Mouse (Mus musculus) heart, embryonic 15.5 days (tissue): ENCODE data around the gene Cers3. TPM values are rescaled to one million over a fixed set of nuclear protein-coding genes. Genes with fewer than 3 reads are reported as not detected.

Source experiments
- ATAC-seq: fragments of 200-750 bp; cut with Nextera tagmentation; replicated peaks from 2 replicates; pipeline ENCODE4 v1.8.0; 2017; ENCODE audit warnings: low read depth, moderate TSS enrichment; ENCODE audit not compliant: insufficient number of reproducible peaks, insufficient read depth, low FRiP score
- H3K27ac ChIP-seq: fragments of 300-500 bp; sonication (generic); 2 replicates; pipeline ENCODE4 v1.5.1; 2015; ENCODE audit warnings: mild to moderate bottlenecking, inconsistent platforms
- H3K27me3 ChIP-seq: fragments of 300-500 bp; sonication (generic); 2 replicates; pipeline ENCODE4 v1.6.1; 2015; ENCODE audit warnings: inconsistent platforms
- H3K36me3 ChIP-seq: fragments of 300-500 bp; sonication (generic); 2 replicates; pipeline ENCODE4 v1.6.1; 2015; ENCODE audit warnings: mild to moderate bottlenecking, inconsistent platforms
- H3K4me1 ChIP-seq: fragments of 300-500 bp; sonication (generic); replicated peaks from 2 replicates; pipeline ENCODE4 v1.6.1; 2015; ENCODE audit warnings: inconsistent platforms
- H3K4me2 ChIP-seq: fragments of 300-500 bp; sonication (generic); 2 replicates; pipeline ENCODE4 v1.6.1; 2015; ENCODE audit warnings: inconsistent platforms, mild to moderate bottlenecking, moderate library complexity
- H3K4me3 ChIP-seq: fragments of 300-500 bp; sonication (generic); 2 replicates; pipeline ENCODE4 v1.5.1; 2015; ENCODE audit warnings: mild to moderate bottlenecking, inconsistent platforms
- H3K9ac ChIP-seq: fragments of 300-500 bp; sonication (generic); 2 replicates; pipeline ENCODE4 v1.6.1; 2015; ENCODE audit warnings: mild to moderate bottlenecking, inconsistent platforms
- H3K9me3 ChIP-seq: fragments of 300-500 bp; sonication (generic); replicated peaks from 2 replicates; pipeline ENCODE4 v1.6.1; 2016; ENCODE audit warnings: inconsistent platforms
- WGBS: fragments of 180-500 bp; shearing (Covaris S2); methylation state at CpG from one replicate; pipeline ENCODE4 v1.1.7; 2015; ENCODE audit warnings: mixed read lengths; 5-methylcytosine and 5-hydroxymethylcytosine counted together
- polyA plus RNA-seq: library from polyadenylated mRNA; unstranded; fragments of >200 nt; fragmentation: Nextera tagmentation; extraction: Ambion mirVana; gene quantifications from 2 replicates; pipeline ENCODE4 v1.2.1, GENCODE M21; 2015

The Cers3 gene
- 0.47 and 0.85 TPM in 2 replicates for polyA plus RNA-seq

DNA sequence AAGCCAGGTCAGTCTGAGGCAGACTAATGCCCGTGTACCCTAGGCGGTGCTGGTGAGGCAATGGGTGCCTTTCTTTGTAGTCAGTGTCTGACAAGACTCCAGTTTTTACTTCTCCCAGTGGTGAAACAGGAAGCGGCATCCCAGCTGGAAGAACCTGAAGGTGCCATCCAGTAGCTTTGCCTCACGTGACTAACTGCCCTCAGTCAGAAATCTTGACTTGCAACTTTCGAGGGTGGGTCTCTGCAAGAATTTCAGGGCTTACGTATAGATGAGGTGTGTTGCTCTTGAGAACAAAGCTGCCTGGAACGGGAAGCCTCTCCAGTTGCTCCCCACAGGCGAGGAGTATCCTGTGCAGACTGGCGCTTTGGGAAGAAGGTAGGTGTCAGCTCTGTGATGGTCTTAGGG, at the start of gene Cers3:
Cers3 (plus strand) TSS at position 128 of the 405 bp plus-strand sequence.
- no peak within 1 kb of the TSS for H3K27ac ChIP-seq
- WGBS: 70% methylated on average over 9 of the region's 9 CpGs
- H3K9me3 ChIP-seq: no peaks in the 10 kb centered on the region
- peaks cover 19% of the 10 kb centered on the region for H3K4me1 ChIP-seq
- ATAC-seq: no peak
- H3K27me3 ChIP-seq: no peaks in the 10 kb centered on the region
- no peak within 1 kb of the TSS for H3K4me2 ChIP-seq
- H3K4me3 ChIP-seq: no peak within 1 kb of the TSS
- no peaks in the 10 kb centered on the region for H3K36me3 ChIP-seq
- no peak within 1 kb of the TSS for H3K9ac ChIP-seq

DNA sequence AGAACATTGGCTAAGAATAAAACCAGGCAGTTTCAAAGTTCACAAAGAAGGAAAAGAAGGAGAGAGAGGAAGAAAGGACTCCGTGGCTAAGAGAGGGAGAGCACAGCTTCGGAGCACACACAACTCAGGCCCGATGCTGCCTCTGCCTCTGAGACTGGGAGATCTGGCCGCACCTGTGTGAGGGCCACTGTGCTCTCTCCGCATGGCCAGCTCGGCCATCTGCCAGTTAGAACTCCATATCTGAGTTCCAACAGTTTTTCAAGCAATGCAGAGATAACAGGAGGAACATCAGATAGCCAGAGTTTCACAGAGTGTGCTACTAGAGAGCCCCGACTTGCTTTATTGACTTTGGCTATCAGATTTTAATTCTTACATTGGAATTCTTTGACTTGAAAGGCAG, 48.8 kb upstream of the Cers3 start:
- Histone ChIP-seq H3K27ac (no peak overlapping the region), H3K4me2 (no peak overlapping the region), H3K36me3 (no peaks in the 10 kb centered on the region), H3K4me3 (no peak overlapping the region), H3K27me3 (no peaks in the 10 kb centered on the region), H3K9ac (no peak overlapping the region), H3K9me3 (no peaks in the 10 kb centered on the region), H3K4me1 (peaks cover 7% of the 10 kb centered on the region)
- WGBS: 44% methylated on average over 7 of the region's 7 CpGs
- ATAC-seq: no peak

DNA sequence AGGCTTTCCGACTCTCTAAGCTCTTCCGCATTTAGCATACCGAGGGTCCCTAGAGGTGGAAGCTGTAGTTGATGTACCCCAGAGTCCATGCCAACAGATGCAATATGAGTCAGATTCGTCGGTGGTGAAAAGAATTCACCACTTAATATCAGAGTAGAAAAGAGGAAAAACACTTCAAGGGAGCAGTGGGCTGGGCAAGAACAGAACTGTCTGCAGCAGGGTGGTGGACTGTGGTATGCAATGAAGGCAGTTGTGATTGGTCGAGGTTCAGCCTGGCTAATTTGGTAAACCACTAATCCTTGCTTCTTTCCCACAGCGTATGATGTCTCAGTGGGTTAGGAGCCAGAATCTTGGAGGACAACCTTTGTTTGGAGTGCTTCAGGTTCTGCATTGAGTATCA, 40.6 kb upstream of the Cers3 start:
- no peaks in the 10 kb centered on the region for H3K27me3 ChIP-seq
- no peaks in the 10 kb centered on the region for H3K9me3 ChIP-seq
- ATAC-seq: no peak
- H3K4me2 ChIP-seq: no peak overlapping the region
- no peaks in the 10 kb centered on the region for H3K36me3 ChIP-seq
- H3K4me1 ChIP-seq: 0 out of 2 replicates have a peak, but pooled peaks cover 2% of the 10 kb centered on the region
- H3K4me3 ChIP-seq: no peak overlapping the region
- H3K9ac ChIP-seq: no peak overlapping the region
- no peak overlapping the region for H3K27ac ChIP-seq
- WGBS: 83% methylated on average over 7 of the region's 7 CpGs

DNA sequence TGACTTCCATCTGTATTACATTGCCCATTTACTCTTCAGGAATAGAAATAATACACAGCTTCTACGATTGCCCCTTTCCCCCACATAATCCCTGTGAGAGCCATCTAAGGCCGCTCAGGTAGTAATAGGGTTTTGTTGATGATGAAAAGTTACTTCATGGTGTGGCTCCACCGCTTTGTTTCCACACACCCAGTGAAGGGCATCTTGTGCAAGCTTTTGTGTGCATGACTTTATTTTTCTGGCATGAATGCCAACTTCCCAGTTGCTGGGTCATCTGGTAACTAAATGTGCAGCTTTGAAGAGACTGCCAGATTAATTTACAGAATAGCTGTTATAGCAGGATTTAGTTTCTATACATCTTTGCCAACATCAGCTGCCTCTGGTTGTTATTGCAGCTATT, 38.7 kb upstream of the Cers3 start:
- Histone ChIP-seq H3K27ac (no peak overlapping the region), H3K9ac (no peak overlapping the region), H3K4me1 (no peaks in the 10 kb centered on the region), H3K4me2 (no peak overlapping the region), H3K36me3 (peaks cover 13% of the 10 kb centered on the region), H3K9me3 (no peaks in the 10 kb centered on the region), H3K4me3 (no peak overlapping the region), H3K27me3 (no peaks in the 10 kb centered on the region)
- WGBS: 92% methylated on average over 3 of the region's 3 CpGs
- ATAC-seq: no peak

DNA sequence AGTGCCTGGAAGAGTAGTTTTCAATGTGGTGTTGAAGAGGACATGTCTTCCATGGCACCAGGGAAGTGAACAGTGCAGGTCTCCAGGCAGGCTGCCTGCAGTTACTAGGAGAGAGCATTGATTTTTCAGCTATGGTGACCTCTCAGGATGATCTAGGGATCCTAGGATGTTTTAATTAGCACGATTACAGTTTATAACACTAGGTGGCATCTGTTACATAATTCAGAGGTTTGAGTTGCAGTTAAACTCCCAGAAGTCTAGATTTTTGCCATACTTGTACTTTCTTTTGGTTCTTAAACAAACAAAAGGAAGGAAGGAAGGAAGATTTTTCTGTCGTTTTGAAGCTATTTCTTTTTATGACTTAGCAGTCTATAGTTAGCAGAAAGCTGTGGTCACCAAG, 32.1 kb upstream of the Cers3 start:
- H3K4me2 ChIP-seq: no peak overlapping the region
- WGBS: 50% methylated on average over 2 of the region's 2 CpGs
- no peak overlapping the region for H3K27ac ChIP-seq
- ATAC-seq: no peak
- no peaks in the 10 kb centered on the region for H3K9me3 ChIP-seq
- H3K4me1 ChIP-seq: no peaks in the 10 kb centered on the region
- H3K27me3 ChIP-seq: no peaks in the 10 kb centered on the region
- no peak overlapping the region for H3K9ac ChIP-seq
- H3K36me3 ChIP-seq: peaks cover 33% of the 10 kb centered on the region
- H3K4me3 ChIP-seq: no peak overlapping the region

DNA sequence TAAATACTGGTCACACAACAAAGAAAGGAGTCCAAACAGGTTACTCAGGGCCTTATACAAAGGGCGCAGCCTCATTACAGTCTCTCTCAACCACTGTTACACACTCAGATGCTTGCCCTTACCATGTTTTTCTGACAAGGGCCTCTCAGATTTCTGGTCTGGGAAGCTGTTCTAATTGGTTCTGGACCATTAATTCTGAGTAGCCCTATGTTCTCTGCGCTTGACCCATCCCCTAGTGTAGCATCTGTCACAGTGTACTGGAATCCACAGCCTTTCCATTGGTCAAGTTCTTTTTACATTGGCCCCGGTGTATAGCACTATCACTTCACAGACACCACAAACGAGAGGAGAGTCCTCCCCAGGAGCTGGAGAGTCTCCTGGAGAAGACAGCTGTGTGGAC, 18.8 kb upstream of the Cers3 start:
- 84% methylated on average over 4 of the region's 4 CpGs for WGBS
- no peak overlapping the region for H3K9ac ChIP-seq
- H3K27me3 ChIP-seq: no peaks in the 10 kb centered on the region
- H3K27ac ChIP-seq: no peak overlapping the region
- H3K9me3 ChIP-seq: no peaks in the 10 kb centered on the region
- H3K36me3 ChIP-seq: no peaks in the 10 kb centered on the region
- no peak for ATAC-seq
- no peak overlapping the region for H3K4me2 ChIP-seq
- H3K4me1 ChIP-seq: peaks cover 4% of the 10 kb centered on the region; the same call in 1 of the 2 replicates
- H3K4me3 ChIP-seq: no peak overlapping the region

DNA sequence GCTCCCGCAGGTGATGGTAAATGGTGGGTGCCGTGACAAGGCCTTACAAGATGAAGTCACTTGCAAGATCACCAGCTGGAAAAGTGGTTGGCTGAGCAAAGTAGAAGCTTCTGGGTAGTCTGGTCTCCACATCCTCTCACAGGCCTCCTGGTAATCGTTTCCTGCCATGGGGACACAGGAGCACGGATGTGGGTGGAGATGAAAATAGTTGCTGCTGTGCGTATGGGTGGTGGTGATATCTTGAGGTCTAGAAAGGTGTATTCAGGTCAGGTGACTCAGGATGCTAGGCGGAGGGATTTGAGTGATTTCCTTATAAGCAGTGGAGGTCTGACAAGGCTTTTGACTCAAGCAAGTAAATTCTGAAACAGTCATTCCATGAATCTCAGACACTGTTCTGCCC, 18.4 kb upstream of the Cers3 start:
- H3K4me3 ChIP-seq: no peak overlapping the region
- H3K4me1 ChIP-seq: peaks cover 4% of the 10 kb centered on the region; the same call in 1 of the 2 replicates
- no peak for ATAC-seq
- H3K9me3 ChIP-seq: no peaks in the 10 kb centered on the region
- H3K36me3 ChIP-seq: no peaks in the 10 kb centered on the region
- 77% methylated on average over 6 of the region's 6 CpGs for WGBS
- H3K4me2 ChIP-seq: no peak overlapping the region
- H3K9ac ChIP-seq: no peak overlapping the region
- H3K27ac ChIP-seq: no peak overlapping the region
- H3K27me3 ChIP-seq: no peaks in the 10 kb centered on the region

DNA sequence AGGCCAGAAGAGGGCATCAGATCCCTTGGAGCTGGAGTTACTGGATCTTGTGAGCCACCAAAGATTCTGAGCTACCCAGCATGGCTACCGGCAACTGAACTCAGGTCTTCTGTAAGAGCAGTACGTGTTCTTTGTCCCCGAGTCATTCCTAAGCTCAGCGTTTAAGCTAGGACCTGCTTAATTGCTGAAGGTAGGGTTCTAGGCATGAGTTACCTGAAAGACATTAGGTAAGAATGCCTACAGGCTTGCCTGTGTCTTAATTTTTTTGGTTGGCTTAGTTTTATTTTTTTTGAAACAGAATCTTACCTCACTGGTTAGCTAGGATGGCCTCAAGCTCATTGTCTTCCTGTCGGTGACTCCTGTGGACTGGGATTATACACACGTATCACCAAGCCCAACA, 15.2 kb upstream of the Cers3 start:
- Histone ChIP-seq H3K27me3 (no peaks in the 10 kb centered on the region), H3K9me3 (no peaks in the 10 kb centered on the region), H3K27ac (no peak overlapping the region), H3K9ac (no peak overlapping the region), H3K4me2 (no peak overlapping the region), H3K36me3 (no peaks in the 10 kb centered on the region), H3K4me1 (peaks cover 4% of the 10 kb centered on the region; the same call in 1 of the 2 replicates), H3K4me3 (no peak overlapping the region)
- WGBS: 90% methylated on average over 6 of the region's 6 CpGs
- ATAC-seq: no peak

DNA sequence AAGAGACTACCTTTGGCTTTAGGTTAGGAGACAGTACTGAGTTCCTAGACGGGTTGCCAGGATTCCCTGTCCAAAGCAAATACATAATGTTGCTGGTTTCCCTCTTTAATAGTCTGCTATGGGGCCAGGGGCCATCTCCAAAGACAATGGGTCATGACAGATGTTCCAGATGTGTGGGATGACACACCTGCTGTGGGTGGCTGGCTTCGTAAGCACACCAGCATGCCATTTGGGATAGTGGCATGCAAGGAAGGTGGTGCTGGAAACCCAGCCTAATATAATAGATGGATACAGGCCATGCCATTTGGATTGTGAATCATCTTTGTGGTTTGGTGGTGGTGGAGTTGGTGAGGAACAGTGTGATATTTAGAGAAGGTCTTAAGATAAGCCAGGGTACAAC, 14.1 kb upstream of the Cers3 start:
- Histone ChIP-seq H3K36me3 (no peaks in the 10 kb centered on the region), H3K27me3 (no peaks in the 10 kb centered on the region), H3K9me3 (no peaks in the 10 kb centered on the region), H3K27ac (no peak overlapping the region), H3K4me1 (peaks cover 1% of the 10 kb centered on the region; the same call in 1 of the 2 replicates), H3K4me2 (no peak overlapping the region), H3K4me3 (no peak overlapping the region), H3K9ac (no peak overlapping the region)
- no peak for ATAC-seq
- 75% methylated on average over 2 of the region's 2 CpGs for WGBS

DNA sequence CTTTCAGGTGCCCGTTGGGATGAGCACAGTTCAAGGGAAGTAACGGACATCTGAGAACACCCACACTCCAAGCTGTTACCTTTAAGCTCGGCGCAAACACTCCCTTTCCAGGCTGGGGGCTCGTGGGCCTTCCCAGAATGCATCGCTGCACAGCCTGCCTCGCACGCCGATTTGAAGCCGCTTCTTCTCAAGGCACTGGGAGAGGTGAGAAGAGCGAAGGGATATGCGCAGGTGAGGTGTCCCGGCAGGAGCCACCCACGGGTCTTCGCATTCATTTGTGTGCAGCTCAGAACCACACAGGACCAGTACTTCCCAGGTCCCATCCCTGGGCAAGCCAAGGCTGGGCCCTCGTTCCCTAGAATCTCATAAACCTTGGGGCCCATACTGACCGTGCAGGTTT, 9.9 kb upstream of the Cers3 start:
- Histone ChIP-seq H3K4me2 (no peak overlapping the region), H3K9me3 (no peaks in the 10 kb centered on the region), H3K36me3 (no peaks in the 10 kb centered on the region), H3K4me3 (no peak overlapping the region), H3K27ac (no peak overlapping the region), H3K9ac (no peak overlapping the region), H3K27me3 (no peaks in the 10 kb centered on the region), H3K4me1 (peaks cover 5% of the 10 kb centered on the region; the same call in 1 of the 2 replicates)
- ATAC-seq: no peak
- 93% methylated on average over 17 of the region's 17 CpGs for WGBS

DNA sequence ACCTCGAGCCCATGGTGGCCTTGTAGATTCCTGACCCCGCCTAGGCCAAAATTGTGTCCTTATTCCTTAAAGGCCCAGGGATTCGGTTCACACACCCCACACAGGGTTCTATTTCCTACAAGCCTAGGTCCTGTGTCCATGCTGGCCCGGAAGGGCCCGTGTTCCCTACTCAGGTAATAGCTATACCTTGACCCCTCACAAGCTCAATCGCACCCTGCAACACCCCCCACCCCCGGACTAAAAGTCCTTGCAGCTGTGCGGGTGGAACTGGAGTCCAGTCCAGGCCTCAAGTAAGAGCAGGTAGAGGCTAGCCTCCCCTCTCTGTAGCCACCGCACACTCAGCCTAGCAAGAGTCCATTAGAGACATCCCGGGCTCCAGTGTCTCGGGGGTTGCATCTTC, 9.4 kb upstream of the Cers3 start:
- no peak for ATAC-seq
- WGBS: 92% methylated on average over 11 of the region's 11 CpGs
- Histone ChIP-seq H3K4me1 (peaks cover 5% of the 10 kb centered on the region; the same call in 1 of the 2 replicates), H3K9ac (no peak overlapping the region), H3K27me3 (no peaks in the 10 kb centered on the region), H3K4me2 (no peak overlapping the region), H3K36me3 (no peaks in the 10 kb centered on the region), H3K4me3 (no peak overlapping the region), H3K9me3 (no peaks in the 10 kb centered on the region), H3K27ac (no peak overlapping the region)

DNA sequence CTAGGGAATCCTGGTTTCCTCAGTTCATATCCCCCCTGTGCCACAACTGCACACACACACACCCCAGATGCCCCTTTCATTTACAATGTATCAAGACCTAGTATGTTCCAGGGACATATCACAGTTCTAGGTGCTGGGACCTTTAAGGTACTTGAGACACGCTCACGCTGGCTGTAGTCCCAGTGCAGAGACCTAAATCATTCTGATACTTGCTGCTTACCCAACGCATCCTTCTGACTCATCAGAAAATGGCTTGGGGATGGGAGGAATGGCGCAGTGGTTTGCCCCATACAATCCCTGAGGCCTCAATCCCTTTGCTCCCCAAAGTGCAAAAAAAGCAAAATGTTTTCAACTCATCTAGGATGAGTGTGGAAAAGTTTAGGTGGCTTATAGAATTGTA, 8.8 kb upstream of the Cers3 start:
- 90% methylated on average over 4 of the region's 4 CpGs for WGBS
- ATAC-seq: no peak
- no peak overlapping the region for H3K9ac ChIP-seq
- H3K27me3 ChIP-seq: no peaks in the 10 kb centered on the region
- H3K36me3 ChIP-seq: no peaks in the 10 kb centered on the region
- no peak overlapping the region for H3K4me2 ChIP-seq
- H3K4me3 ChIP-seq: no peak overlapping the region
- H3K27ac ChIP-seq: no peak overlapping the region
- no peaks in the 10 kb centered on the region for H3K9me3 ChIP-seq
- H3K4me1 ChIP-seq: peaks cover 5% of the 10 kb centered on the region; the same call in 1 of the 2 replicates
